Mouse (Mus musculus) frontal cortex, postnatal 25 days (tissue): ENCODE measurements around the gene Cachd1.

Experiments
- DNase-seq, 2 experiments: peaks; one replicate each; pipeline ENCODE4 v3.0.0; 2022; ENCODE audit warnings: low spot score in 2 of 2

Gene Cachd1

GRCm38 (mm10) chr4:100990996-100991395 lies 214.5 kb downstream of the Cachd1 start:
- DNase-seq, result no peak

GRCm38 (mm10) chr4:100992086-100992485 lies 215.6 kb downstream of the Cachd1 start:
- no peak for DNase-seq

GRCm38 (mm10) chr4:100994442-100995255 lies 218.2 kb downstream of the Cachd1 start:
- DNase-seq, result no peak

GRCm38 (mm10) chr4:100995617-100996016 lies 219.1 kb downstream of the Cachd1 start:
- no peak for DNase-seq

GRCm38 (mm10) chr4:100996060-100996651 lies 219.7 kb downstream of the Cachd1 start:
- no peak for DNase-seq

GRCm38 (mm10) chr4:100998145-100998544 lies 221.7 kb downstream of the Cachd1 start:
- peak; percentile 27 to 44 for DNase-seq

GRCm38 (mm10) chr4:100998906-100999305 lies 222.4 kb downstream of the Cachd1 start:
- no peak for DNase-seq

- no peak for DNase-seq
These were observed 224.1 kb downstream of the Cachd1 start for GRCm38 (mm10) chr4:101000622-101001021.

- no peak for DNase-seq
These were observed 224.6 kb downstream of the Cachd1 start for GRCm38 (mm10) chr4:101001073-101001472.

- DNase-seq, result no peak
These were observed 226.5 kb downstream of the Cachd1 start for GRCm38 (mm10) chr4:101002961-101003360.

- no peak for DNase-seq
These were observed 231.9 kb downstream of the Cachd1 start for GRCm38 (mm10) chr4:101008362-101008769.

- no peak for DNase-seq
These were observed 232.6 kb downstream of the Cachd1 start for GRCm38 (mm10) chr4:101009092-101009491.

- no peak for DNase-seq
These were observed 241.3 kb downstream of the Cachd1 start for GRCm38 (mm10) chr4:101017806-101018205.

GRCm38 (mm10) chr4:101020596-101020995 lies 244.1 kb downstream of the Cachd1 start, which contains the start of gene Gm10577:
TSS of gene Gm10577 (minus strand) at chr4:101020696.
- no peak for DNase-seq

GRCm38 (mm10) chr4:101026566-101026965 lies 250.1 kb downstream of the Cachd1 start:
- DNase-seq, result no peak

GRCm38 (mm10) chr4:101026995-101027394 lies 250.5 kb downstream of the Cachd1 start:
- no peak for DNase-seq

- no peak for DNase-seq
These were observed 251.5 kb downstream of the Cachd1 start for GRCm38 (mm10) chr4:101027852-101028411.

- no peak for DNase-seq
These were observed 256.6 kb downstream of the Cachd1 start for GRCm38 (mm10) chr4:101033047-101033446.

- DNase-seq, result no peak
These were observed 258.7 kb downstream of the Cachd1 start for GRCm38 (mm10) chr4:101035131-101035530.

GRCm38 (mm10) chr4:101037156-101037555 lies 260.7 kb downstream of the Cachd1 start:
- no peak for DNase-seq

GRCm38 (mm10) chr4:101043691-101044090 lies 267.2 kb downstream of the Cachd1 start:
- DNase-seq, result no peak

- no peak for DNase-seq
These were observed 267.7 kb downstream of the Cachd1 start for GRCm38 (mm10) chr4:101044149-101044548.

GRCm38 (mm10) chr4:101046576-101046975 lies 270.1 kb downstream of the Cachd1 start:
- no peak for DNase-seq
